Mouse (Mus musculus): Measurements from ENCODE around the gene Shisa4.

Gene Shisa4

DNA sequence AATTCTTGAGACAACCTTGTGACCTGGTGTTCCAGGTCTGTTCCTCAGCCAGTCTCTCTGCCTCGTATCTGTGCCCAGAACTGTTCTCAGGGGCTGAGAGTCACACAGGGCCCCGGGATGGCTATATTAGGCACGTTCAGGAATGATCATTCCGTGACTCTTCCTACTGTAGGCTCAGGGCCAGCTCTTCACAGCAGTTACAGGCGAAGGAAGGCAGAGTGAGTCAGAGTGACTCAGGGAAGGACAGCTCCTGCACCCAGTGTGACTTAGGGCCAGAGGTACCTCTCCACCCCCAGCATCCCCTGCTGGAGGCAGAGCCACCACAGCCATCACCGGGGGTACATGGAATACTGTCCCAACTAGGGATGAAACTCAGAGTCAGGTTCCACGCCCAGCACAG, 8.0 kb downstream of the Shisa4 start:
- in situ Hi-C loops (cut with MboI, MseI): loop anchor here (10.0 kb wide), 1 partner anchor 212 kb away; no protein-coding TSS in a partner anchor

DNA sequence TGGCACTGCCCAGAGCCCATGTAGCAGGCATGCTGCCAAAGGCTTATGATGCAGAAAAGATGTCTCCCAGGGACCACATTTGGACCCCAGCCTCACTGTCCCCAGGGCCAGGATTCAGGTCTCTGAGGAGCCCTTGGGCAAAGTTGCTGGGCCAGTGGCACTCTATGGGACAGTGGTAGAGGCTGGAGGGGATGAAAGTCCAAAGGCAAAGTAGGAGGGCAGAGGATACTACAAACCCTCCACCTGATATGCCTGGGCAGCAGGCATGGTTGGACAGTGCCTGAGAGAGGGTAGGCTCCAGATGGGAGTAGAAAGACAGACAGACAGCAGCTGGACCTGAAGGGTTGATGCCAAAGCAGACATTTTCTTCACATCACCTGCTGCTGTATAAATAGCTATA, 8.7 kb downstream of the Shisa4 start:
- in situ Hi-C loops (cut with MboI, MseI): loop anchor here (10.0 kb wide), 1 partner anchor 212 kb away; no protein-coding TSS in a partner anchor

DNA sequence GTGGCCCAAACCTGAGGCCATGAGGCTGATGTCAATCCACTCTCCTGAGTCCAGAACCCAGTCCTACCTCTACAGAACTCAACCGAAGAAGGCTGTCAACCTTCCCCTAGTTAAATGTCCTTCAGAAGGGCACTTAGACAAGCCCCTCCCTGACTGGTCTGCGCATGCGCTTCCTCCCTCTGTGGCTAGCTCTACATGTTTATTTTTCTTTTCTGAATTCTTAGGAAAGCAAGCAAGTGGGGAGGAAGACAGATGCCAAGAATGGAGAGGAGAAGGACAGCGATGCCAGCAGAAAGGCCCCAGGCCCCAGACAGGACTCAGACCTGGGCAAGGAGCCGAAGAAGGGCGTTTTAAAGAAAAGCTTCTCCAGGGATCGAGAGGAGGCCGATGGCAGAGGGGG, 11.6 kb downstream of the Shisa4 start:
- in situ Hi-C loops (cut with MboI, MseI): loop anchor here (5.0 to 10.0 kb wide), 2 partner anchors 101 to 209 kb away; no protein-coding TSS in a partner anchor

DNA sequence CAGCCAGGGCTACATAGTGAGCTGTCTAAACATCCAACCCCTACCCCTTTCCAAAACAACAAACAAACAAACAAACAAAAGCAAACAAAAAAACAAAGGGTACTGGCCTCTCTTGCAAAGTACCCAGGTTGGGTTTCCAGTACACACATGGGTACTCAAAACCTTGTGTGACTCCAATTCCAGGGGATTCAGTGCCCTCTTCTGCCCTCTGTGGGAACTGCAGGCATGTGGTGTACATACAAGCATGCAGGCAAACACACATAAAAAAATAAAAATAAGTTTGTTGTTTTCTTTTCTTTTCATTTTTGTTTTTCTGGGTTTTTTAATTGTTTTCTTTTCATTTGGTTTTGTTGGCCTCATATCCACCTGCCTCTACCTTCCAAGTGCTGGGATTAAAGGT, 12.9 kb downstream of the Shisa4 start:
- in situ Hi-C loops (cut with MboI, MseI): loop anchor here (5.0 to 10.0 kb wide), 2 partner anchors 100 to 207 kb away; no protein-coding TSS in a partner anchor

DNA sequence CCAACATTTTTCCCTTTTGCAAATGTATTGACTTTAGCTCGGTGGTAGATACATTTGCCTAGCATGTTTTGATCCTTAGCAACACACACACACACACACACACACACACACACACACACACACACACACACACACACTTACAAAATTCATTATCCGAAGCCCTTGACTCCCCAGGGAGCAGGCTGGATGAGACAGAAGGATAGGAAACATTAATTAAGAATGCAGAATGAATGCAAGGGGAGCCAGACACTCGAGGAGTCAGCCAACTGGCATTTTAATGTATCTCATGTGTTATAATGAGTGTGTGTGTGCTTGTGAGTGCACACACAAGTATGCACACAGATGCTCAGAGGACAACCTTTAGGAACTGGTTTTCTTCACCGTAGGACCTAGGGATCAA, 13.5 kb downstream of the Shisa4 start:
- in situ Hi-C loops (cut with MboI, MseI): loop anchor here (5.0 to 10.0 kb wide), 2 partner anchors 99 to 207 kb away; no protein-coding TSS in a partner anchor

DNA sequence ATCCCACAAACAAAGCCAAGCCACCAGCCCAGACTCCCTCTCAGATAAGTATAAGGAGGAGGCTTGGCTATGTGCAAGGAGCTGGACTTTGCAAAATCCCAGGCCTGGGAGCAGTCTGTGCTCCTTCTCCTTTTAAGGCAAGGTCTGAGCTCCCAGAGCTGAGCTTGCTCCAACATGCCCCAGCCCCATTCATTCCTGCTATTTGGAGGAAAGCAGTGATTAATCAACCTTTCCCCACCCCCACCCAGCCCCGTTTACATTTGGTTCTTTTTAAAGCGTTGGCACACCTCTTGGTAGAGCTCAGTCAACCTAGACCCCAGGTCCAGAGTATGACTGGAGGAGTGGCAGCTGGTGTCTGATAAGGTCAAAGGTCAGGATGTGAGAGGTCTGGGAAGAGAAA, 16.0 kb downstream of the Shisa4 start:
- in situ Hi-C loops (cut with MboI, MseI): no loop called here

DNA sequence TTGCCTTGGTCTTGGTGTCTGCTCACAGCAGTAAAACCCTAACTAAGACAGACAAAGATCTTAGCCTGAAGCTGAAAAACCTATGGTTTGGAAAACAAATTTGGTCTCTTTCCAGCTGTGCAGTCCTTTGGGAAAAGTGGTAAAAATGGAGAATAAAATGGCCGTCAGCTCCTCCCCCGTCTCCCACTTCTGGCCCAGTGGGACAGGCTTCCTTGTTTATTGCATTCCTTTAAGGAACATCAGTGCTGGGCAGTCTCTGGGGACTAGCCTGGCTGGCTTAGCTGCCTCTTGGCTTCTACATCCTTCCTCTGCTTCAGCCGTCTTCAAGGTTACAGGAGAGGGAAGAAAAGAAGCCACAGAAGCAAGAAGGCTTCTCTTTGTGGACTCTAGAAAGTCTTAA, 23.1 kb downstream of the Shisa4 start:
- in situ Hi-C loops (cut with MboI, MseI): no loop called here

DNA sequence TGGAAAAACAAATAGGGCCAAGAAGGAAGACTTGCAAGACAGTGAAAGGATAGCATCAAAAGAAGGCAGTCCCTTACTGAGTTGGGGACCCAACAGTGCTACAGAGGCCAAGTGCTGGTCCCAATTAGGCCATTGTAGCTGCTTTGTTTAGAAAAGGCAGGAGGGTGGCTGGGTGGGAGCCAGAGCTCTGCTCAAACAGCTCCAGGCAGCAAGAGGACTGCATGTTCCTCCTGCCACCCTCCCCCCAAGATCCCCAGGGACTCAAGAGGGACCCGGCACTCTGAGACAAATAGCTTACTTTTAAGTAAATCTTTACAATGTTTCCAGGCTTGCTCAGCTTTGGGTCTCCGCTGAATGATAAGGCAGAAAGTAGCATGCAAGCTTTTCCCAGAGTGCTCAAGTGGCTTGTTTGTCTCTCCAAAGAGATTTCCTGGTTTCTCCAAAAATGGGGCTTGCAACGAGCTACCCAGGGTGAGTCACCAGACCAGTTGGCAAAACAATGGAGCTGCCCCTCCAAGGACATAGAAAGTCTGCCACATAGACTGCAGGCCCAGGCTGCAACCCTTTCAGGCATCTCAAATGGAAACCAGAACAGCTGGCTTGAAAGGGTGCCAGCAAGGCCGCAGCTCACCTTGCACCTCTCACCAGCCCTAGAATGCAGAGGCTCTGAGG, 27.4 kb downstream of the Shisa4 start:
- in situ Hi-C loops (cut with MboI, MseI): no loop called here

DNA sequence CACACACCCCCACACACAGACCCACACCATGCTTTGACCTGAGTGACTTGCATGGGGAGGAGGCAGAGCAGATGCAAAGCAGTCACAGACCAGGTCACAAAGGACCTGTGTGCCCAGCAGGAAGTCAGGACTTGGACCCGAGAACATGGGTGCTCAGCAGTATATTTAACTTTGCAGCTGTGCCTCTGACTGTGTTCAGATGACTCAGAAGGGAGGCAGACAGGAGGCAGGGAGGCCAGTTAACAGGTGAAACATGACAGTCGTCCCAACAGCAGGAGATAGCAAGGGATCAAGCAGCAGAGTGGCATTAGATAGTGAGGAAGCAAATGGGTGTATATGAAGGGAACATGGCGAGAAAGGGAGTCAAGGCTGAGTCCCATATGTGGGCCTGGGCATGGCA, 28.1 kb downstream of the Shisa4 start:
- in situ Hi-C loops (cut with MboI, MseI): no loop called here

DNA sequence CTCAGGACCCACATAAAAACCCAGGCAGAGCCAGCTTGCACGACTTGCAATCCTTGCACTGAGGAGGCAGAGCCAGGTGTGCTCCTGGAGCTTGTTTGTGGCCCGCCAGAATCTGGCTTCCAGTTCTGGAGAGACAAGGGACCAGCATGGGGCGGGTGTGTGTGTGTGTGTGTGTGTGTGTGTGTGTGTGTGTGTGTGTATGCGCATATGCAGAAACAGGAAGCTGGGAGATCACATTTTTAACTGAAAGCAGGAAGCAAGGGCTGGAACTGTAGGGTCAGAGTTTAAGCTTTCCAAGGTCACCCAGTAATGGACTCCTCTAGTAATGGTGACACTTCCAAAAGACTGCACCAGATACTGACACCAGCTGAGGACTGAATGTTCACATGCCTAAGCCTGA, 31.0 kb downstream of the Shisa4 start:
- in situ Hi-C loops (cut with MboI, MseI): no loop called here

DNA sequence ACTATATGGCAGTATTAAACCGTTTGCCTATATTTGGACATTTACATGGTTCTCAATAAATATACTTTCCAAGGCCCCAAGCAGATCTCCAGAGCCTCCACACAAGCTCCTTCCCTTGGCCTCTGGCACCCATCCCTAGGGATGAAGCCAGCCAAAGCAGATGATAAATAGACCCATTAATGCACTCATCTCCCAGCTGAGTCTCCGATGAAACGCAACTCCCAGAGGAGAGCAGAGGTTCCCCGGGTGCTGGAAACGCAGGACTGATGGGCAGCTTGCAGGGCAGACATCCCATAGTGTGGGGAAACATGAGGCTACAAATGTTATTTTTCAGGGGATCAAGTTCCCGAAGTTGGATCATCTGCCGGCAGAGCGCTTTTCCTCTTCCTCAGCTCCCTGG, 33.1 kb downstream of the Shisa4 start:
- in situ Hi-C loops (cut with MboI, MseI): no loop called here

DNA sequence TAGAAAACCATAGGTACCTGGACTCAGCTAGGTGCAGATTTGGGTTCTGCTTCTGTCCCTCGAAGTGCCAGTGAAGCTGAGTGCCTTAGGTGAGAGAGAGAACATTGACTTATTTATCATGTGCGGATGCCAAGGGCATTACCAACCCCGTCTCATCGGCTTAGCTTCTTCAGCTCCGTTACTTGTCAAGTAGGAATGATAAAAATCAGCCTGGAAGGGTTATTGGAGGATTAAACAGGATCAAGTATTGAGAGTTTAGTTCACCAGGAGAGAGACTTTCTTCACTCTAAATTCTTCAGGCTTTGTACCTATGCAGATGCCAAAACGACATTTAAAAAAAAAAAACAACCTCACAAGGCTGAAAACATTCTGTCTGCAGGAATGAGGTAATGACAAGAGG, 44.5 kb downstream of the Shisa4 start:
- in situ Hi-C loops (cut with MboI, MseI): no loop called here

DNA sequence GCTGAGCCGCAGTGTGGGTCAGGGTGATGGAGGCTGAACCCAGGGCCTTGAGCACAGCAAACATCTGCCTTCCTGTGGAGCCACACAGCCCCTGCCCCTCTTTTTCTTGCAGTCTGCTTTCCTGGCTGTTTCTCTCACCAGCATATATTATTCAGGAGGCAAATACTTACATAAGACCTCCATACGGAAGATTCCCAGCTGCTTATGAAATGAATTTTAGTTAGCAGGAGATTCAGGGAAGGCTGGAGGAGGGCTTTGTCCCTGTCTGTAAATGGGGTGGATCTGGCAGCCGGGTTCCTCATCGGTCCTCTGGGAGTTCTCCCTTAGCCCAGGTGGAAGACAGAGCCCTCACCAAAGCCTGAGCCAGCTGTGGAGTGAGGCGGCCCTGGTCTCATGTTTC, 46.7 kb downstream of the Shisa4 start:
- in situ Hi-C loops (cut with MboI, MseI): no loop called here

DNA sequence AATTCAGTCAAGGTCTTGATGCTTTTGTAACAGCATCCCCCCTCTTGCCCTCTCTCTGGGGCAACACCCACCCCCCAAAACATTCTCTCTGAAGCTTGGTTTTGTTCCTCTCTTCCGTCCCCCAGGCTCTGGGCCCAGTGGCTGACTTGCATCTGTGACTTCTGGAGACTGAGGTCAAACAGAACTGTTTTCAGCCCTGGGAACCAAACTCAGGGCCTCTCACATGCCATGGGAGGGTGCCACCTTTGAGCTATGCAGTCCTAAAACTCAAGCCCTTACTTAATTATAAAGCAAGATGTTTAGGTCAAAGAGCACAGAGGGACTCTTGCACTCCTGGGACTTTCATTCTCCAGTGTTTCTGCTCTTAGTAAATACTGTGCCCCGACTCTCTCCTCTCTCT, 49.1 kb downstream of the Shisa4 start:
- in situ Hi-C loops (cut with MboI, MseI): no loop called here

DNA sequence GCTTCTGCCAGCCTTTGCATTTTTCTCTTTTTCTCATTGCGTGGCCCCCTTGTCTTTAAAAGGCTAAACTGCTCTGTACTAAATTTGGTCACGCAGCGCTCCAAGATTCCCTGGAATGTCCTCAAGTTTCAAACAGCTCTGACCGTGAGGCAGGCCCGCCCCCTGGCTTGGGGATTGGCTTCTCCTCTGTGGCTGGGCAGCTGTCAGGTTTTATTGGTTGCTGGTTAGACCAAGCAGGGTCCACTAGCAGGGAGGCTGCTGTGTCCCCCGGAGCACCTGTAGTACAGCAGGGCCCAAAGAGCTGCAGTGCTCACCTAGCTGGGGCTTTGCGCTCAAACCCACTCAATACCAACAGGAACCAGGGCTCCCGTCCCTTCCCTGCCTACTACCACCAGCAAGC, 50.5 kb downstream of the Shisa4 start, which contains the start of gene Lmod1:
Lmod1 (plus strand) TSS at position 237 of the 400 bp plus-strand sequence.
- in situ Hi-C loops (cut with MboI, MseI): no loop called here

DNA sequence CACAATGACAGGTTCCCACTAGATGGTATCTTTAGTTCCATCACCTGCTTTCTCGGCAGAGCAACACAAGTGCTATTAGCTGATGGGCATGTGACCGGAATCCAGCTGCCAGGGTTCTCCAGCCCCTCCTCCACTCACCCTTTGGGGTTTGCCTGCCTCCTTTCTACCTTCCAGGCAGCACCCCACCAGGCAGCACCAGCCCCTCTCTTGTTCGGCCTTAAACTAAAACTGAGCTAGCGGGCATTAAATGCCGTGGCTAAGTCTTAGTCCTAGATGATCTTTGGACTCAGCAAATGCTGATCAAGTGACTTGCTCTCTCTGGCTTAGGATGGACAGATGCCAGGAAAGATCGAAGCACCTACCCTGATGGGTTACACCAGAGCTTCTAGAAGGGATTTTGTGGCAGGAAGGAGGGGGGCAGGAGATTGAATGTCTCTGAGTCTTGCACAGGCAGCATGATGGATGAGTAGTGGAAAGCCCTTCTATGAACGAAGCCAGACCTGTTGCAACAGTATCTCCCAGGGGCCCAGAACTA, 51.6 kb downstream of the Shisa4 start:
- in situ Hi-C loops (cut with MboI, MseI): no loop called here
